Mouse (Mus musculus): ENCODE measurements around the gene Med13l. TPM values are rescaled to one million over a fixed set of nuclear protein-coding genes. Genes with fewer than 3 reads are reported as not detected.

Med13l gene
- total RNA-seq, 4 experiments from 2014 or later = 94.9 to 137 (median 109) TPM

DNA sequence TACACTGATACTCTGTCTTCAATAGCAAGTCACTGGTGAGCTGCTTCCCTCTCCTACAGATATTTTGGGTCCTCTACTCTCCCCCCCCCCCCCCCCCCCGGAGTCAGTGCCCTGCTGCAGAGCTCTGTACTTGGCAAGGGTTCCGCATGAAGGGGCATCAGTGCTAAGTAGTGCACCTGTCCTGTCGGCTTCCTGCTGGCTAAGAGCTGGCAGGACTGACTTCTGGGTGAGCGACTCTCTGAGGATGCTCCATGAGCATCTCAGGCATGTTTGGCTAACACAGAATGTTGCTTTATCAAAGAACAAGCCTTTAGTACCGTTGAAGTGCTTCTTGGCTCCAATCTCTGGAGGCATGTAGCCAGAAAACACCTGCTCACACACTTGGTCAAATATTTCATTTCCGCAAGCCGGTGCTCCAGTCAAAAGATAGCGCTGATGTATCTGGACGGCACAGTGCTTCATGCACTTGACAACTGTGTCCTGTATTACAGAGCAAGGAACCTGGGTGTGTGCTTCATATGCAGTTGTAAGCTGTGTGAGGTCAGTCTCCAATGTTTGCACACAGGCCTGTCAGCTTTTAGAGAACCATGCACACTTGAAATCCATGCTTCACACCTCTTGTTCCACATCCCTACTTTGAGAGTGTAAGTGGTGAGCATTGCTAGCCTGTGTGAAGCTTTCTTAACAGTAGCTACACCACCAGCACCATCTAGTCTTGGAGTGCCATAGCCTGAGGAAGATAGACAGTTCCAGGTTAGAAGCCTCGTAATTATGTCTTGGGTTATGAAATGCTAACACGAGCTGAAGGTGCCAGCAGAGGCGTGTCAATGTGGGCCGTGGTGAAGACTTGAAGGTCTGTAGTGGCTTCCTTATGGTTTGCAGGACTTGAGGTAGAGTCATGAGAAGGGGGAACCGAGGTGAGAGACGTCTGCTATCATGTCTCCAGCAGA is 128.7 kb downstream of the Med13l start:
- DNase-seq (ENCODE audit: low spot score in 2 of 2) = no peak

DNA sequence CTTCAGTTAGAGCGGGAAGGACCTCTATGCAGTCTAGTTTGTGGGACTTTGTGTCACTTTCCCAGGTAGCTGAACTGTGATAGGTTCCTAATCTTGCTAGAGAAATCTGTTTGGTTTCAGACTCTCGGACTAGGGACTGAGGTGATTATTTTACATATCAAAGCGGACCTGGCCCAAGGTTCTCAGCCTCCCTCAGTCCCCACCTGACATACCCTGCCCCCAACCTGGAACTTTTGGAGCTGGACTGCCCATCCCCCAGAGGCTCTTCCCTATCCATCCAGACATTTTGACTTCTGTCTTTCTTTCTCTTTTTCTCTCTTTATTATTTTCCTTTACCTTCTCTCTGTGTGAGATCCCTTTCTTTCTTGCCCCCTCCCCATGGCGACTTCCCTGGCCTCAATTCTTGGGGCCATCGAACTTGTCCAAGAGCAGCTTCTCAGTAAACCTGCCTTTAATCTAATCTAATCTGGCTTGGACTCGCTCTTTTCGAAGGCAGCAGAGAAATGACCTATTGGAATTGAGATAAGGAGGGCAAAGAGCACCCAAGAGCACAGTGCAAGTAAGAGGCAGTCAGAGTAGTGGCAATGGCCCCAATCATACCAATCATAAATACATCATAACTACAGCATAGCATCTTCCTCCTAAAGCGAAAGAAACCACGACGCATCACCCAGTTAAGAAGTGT is 130.7 kb downstream of the Med13l start:
- no peak for DNase-seq (ENCODE audit: low spot score in 2 of 2)

DNA sequence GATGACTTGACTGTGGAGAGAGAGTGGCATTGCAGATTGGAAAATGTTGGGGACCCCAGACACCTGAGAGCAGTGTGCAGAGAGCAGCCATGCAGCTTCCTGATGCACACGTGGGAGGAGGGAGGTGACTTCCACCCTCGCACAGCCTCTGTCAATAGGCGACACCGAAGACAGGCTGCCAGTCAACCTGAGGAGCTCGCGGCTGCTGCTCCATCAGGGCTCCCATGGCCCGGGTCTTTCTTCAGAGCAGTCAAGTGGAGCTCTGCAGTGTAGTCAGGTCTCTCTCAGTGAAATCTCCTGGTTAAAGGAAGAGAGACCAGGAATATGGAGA is 131.2 kb downstream of the Med13l start:
- DNase-seq (ENCODE audit: low spot score in 2 of 2) = no peak

DNA sequence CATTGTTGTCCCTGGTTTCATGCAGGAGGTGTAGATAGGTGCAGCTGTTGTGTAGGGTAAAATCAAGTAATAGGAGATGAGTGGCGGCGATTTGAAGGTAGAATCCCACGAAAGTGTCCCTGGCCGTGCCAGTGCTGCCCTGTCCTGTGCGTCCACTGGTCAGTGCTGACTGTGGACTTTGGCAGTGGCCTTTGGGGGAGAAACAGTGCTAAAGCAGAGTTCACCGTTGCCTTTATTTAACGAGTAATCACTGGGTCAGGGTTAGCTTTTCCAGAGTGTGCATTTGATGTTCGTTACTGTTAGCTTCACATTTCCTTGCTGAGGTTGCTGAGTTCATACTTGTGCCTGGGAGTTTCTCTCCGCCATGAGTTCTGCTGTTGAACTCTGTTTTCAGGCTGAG is 133.5 kb downstream of the Med13l start:
- DNase-seq (ENCODE audit: low spot score in 2 of 2) = no peak

DNA sequence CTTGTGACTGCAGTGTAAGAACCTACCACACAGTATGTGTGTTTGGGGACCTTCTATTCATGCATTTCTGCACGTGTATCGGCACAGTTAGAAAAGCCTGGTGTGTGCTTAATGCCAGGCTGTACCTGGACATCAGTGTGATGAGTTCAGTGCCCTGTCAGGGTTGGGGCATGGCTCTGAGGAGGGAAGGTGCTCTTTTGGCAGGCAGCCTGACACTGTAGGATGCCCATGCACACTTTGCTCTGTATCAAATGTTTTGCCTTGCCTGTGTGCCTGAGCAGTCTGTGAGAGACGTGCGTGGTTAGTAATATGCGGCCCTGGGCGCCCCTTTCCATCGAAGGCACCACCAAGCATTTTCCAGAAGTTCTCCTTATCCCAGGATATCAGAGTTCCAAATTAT is 136.6 kb downstream of the Med13l start:
- DNase-seq (ENCODE audit: low spot score in 2 of 2) = no peak

DNA sequence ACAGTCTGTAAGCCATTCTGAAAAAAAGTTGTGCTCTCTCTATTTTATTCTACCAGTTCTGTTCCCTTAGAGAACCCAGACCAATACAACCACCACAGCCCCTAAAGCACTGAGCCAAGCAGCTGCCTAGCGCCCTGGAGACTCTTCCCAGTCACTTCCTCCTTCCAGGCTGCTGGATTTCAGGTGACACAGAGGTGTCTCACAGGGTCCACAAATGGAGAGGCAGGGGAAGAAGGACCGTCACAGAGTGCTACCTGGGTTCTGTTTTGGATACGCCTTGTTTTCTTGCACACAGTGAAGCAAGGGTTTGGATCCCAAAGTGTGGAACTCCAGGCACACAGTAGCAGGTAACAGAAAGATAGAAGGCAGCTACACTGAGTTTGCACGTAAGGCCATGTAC is 140.5 kb downstream of the Med13l start:
- no peak for DNase-seq (ENCODE audit: low spot score in 2 of 2)

DNA sequence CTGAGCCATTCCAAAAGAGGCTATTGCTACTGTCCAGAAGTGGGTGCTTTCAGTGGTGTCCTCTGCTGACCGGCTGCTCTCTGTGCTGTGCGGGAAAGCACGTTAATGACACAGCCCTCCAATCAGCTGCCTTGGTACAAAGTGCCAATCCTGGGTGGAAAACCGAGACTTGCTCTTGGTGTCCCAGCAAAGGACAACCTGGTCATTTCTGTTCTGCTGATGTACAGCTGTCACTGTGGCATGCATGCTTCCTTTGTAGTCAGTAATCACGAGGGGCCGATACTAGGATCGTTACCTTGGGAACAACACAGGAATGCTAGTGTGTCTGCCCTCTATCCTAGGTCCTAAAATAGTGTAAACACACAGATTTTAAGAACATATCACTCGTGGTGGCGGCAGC is 142.2 kb downstream of the Med13l start:
- no peak for DNase-seq (ENCODE audit: low spot score in 2 of 2)

DNA sequence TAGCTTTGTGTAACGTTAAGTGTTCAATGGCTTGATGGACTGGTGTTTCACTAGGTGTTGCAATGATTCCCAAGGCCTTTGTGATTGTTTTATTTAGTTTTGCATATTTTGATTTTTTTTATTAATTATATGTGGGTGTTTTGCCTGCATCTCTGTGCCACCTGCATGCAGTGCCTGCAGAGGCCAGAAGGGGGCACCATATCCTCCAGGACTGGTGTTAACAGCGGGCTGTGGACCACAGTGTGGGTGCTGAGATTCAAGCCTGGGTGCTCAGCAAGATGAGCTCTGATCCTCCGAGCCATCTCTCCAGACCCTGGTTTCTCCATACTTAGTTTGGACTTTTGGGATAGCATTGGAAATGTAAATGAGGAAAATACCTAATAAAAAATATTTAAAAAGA is 143.7 kb downstream of the Med13l start:
- no peak for DNase-seq (ENCODE audit: low spot score in 2 of 2)

DNA sequence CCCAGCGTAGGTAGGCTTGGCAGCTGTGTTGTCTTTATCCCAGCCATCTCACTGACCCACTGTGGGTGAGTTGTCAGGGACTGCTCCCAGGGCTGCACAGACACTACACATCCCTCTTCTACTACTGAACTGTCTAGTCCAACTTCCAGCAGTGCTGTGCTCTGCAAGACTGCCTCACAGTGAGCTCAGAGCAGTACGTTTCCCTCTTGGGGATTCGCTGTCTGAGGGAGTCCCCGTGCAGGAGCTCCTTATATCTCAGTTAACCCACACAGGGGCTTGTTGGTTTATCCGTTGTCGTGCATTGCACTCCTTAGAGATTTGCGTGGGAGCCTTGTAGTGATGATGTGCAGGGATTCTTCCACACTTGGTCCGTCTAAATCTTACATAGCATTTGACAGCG is 144.5 kb downstream of the Med13l start:
- DNase-seq (ENCODE audit: low spot score in 2 of 2) = no peak

DNA sequence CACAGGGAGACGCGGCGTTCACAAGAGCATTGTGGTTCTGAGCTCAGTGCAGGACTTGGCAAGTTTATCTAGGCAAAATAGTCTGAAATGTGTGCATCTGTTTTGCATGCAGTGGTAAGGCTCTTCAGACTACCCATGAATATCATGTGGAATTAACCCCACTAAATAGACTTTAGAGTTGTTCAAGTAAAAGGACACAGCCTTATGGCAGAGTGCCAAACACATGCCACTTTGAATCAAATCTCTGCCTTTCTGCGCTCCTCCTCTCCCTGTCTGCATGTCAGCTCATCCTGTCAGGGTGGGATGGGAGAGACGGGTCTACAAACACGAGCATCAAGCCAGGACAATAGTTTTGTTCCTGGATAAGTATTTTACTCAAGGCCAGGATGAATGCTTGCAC is 145.5 kb downstream of the Med13l start:
- no peak for DNase-seq (ENCODE audit: low spot score in 2 of 2)

DNA sequence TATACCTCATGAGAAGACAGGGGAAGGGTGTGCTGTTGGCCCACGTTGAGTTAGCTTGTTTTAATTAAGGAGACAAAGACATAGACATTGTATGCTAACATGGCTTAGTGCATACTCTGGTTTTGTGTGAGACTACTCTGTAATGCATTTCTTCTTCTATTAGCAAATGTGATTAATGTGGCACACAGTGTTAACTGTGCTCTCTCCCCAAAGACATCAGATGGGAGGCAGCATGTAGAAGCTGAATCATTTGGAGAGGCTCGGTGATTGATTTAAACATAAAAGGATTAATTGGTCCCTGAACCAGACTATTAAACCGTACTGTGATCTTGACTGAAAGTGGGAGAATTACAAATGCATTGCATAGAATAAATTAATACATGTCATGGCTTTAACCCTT is 145.9 kb downstream of the Med13l start:
- DNase-seq (ENCODE audit: low spot score in 2 of 2) = no peak

DNA sequence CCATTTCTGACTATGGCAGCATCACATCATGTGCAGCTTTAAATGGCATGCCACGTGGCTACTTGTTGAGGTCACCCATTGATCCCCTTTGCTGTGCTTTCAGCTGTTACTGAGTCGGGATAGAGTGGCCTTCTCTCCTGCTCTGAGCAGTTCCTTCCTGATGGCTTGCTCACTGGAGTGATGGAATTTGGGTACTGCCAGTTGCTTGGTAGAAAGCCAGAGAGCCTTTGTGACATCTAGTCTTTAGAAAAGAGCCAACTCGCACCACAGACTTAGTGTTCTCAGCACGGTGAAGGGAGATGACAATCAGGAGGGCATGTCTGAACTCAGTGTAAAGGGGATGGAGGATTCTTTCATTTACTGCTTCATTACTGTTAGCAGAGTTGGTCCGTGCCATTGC is 147.0 kb downstream of the Med13l start:
- no peak for DNase-seq (ENCODE audit: low spot score in 2 of 2)

DNA sequence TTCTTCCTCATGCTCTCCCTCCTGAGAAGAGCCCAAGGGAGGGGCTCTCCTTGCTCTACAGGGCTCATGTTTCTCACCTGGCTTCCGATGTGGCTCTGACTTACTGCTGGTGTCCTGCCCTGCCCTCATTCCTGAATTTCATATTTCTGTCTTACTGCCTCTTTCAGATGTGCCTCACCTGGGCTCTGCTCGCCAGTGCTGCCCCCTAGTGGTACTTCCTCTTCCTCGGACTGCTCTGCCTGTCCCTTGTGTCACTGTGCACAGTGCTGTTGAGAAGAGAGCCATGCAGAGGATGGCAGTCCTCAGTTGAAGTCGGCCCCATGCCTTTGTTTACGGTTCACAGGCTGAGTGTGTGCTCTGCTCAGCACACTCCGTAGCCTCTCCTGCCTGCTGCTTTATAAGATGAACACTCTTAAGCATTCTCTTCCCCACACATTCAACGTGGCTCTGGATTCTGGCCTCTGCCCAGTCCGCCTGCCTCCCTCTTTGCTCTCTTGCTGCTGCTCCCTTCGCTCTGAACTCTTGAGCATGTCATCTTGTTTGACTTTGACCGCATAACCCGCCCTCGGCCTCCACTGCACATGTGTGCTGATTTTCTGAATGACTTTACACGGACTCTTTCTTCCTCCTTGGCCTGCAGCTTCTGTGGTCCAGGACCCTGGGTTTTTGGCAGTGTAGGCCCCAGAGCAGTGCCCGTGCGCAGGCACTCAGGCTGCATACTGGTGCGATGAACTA is 147.9 kb downstream of the Med13l start:
- DNase-seq (ENCODE audit: low spot score in 2 of 2) = peak in 1 of 2 experiments; percentile 63

DNA sequence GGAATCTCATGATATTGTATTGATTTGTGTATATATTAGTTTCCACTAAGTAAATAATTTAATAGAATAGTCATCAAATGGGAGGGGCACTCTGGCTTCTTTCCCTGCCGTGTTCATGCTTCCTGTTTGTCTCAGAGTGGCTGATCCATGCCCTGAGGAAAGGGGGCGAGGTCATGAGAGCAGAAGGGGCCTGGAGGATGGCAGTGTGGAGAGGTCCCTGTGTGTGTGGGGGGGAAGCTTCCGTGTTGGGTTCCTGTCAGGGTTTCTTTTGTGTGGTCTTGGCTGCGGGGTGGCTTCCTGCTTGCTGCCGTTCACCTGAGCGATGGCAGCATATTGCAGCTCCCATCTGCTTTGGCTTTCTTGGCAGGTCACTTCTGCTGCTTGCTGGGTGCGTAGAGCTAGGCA is 149.4 kb downstream of the Med13l start:
- no peak for DNase-seq (ENCODE audit: low spot score in 2 of 2)

DNA sequence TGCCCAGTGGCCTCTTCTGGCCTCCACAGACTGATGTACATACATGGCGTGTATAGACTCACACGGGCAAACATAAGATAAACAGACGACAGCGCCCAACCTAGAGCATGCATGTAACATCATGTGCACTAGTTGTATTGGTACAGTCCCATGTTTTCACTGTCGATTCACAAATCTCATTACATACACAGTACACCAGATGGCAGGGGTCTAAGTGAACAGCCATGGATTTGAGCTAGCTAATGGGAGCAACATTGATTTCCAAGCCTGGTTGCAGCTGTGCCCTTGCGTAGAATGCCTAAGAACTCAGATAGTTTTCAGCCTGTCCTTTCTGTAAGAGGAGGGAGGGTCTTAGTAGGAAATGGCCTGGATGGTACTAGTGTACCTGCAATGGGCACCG is 155.0 kb downstream of the Med13l start:
- no peak for DNase-seq (ENCODE audit: low spot score in 2 of 2)

DNA sequence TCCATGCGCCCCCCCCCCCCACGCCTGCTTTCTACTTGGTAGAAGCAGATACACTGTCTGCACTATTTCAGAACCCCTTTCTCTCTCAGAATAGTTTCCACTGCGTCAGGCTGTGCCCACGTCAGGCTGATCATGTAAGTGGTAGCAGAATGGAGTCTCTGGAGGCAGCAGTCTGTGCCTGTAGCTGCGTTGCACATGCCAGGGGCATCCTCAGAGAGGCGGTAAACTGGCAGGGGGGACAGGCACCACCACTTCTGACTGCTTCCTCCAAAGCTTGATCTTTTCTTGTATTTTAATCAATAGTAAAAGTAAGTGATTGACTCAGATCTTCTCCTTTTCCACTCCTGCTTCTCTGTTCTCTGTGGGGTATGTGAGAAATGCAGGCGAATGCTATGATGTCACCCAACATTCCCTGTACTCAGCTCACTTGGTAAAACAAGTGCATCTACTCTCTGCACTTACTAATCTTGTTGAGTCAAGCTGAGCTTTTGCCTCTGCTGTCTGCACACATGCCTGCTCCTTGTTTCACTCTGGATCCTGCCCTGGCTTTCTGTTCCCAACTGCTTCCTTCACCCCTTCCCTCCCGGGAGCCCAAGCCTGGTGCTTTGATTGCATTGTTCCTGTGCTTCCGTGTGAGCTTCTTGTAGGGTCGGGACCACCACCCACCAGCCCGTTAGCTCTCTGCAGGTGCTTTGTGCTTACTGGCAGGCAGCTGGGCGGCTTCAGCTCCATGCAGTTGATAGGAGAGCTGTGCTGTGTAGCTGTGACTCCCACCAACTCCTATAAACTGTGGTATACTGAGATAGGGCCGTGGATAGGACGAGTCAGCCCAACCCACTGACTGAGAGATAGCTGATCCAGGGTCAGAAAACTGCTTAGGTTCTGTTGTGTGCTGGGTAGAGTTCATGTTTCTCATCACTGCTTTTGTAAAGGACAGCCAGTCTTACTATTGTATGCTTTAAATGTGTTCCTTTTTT is 156.1 kb downstream of the Med13l start:
- no peak for DNase-seq (ENCODE audit: low spot score in 2 of 2)

DNA sequence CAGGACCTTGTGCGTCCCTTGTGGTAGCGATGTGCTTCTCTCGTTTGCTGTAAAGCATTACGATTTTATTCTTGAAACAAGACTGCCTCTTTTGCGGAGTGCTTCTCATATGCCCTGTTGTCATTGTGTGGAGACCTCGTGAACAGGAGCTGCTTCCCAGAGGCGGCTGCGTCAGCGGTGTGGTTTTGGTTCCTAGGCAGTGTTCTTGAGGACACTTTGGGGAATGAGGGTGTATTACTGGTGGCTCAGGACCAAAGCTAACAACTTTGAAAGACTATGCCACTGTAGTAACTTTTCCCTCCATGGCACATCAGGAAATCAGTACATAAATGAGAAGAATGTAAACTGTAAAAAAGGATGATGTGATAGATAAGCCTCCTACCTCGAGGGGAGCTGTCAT is 157.0 kb downstream of the Med13l start:
- no peak for DNase-seq (ENCODE audit: low spot score in 2 of 2)

DNA sequence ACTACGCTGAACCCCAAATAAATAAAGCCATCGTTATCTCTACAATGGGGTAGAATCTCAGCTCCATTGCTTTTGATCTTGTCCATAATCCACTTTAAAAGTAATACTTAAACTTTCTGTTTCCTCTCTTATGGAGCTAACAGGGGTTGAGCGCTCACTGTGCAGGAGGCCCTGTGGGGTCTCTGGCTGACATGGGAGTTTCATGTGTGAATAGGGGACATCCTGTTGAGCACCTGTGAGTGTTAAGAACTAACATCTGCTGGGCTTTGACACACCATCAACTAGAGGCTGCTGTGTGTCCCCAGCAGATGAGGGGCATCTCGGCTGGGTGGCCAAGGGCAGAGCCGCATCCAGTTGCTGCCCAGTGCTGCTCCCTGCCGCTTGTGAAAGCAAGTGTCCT is 157.6 kb downstream of the Med13l start:
- no peak for DNase-seq (ENCODE audit: low spot score in 2 of 2)

DNA sequence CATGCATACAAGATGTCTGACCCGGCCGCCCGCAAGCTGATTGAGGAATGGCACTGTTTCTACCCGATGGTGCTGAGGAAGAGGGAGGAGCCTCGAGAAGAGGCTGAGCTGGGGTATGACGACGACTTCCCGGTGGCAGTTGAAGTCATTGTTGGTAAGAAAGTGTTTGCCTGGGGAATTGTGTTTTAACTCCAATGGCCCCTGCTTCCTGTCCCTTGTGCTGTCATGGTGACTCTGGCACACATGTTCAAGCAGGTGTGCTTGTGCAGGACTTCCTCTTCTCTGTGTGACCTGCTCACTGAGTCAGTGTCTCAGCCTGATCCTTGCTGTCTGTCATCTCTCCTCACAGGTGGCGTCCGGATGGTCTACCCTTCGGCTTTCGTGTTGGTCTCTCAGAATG is 160.9 kb downstream of the Med13l start:
- DNase-seq (ENCODE audit: low spot score in 2 of 2) = no peak

DNA sequence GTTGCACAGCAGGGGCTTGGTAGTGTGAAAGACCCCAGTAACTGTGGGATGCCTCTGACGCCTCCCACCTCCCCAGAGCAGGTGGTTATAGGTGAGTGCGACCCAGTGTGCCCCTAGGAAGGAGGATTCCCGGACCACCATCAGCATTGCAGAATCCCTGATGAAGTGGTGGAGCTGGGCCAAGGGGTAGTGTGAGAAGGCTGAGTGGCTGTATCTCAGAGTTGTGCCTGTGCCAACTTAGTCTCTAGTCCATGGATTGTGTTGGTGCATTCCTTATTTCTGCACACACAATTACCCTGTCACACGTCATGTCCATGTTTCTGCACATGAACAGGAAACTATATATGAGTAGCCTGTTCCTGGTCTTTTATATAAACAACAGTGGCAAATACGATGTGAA is 161.4 kb downstream of the Med13l start:
- no peak for DNase-seq (ENCODE audit: low spot score in 2 of 2)

DNA sequence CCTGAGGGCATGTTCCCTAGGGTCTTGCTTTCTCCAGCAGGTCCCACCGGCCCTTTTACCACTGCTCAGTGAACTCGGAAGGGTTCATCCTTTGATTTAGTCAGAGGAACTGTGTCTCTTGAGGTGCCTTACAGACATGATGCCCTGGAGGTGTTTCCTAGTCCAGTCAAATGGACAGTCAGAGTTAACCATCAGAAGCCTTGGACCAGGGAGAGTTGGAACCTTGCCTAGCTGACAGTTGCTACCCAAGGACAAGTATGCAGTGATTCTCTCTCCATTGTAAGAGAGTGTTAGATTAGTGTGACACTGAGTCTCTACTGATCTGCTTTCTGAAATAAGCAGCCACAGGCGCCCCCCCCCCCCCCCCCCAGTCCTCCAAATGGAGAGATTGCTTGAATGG is 162.0 kb downstream of the Med13l start:
- DNase-seq (ENCODE audit: low spot score in 2 of 2) = no peak
